Mouse (Mus musculus) liver, embryonic 14.5 days (tissue): ENCODE measurements around the gene Frat1.

Source experiments
- CTCF ChIP-seq: IDR thresholded peaks from 2 replicates; pipeline ENCODE4 v1.5.1; 2016; ENCODE audit warnings: antibody characterized with exemption, low read depth, control low read depth
- EP300 ChIP-seq: IDR thresholded peaks from 2 replicates; pipeline ENCODE4 v1.6.1; 2016; ENCODE audit warnings: antibody characterized with exemption, low read depth

GRCm38 (mm10) chr19:41796148-41796760, 33.5 kb upstream of the Frat1 start:
- TF ChIP-seq CTCF (no peak), EP300 (no peak)
